Mouse (Mus musculus): ENCODE data around the gene Ubfd1. TPM values are rescaled to one million over a fixed set of nuclear protein-coding genes. Genes with fewer than 3 reads are reported as not detected.

Ubfd1 gene
- 58.5 and 64.3 TPM in 2 replicates for polyA plus RNA-seq (2015; fragmentation: Nextera tagmentation; extraction: Ambion mirVana)

DNA sequence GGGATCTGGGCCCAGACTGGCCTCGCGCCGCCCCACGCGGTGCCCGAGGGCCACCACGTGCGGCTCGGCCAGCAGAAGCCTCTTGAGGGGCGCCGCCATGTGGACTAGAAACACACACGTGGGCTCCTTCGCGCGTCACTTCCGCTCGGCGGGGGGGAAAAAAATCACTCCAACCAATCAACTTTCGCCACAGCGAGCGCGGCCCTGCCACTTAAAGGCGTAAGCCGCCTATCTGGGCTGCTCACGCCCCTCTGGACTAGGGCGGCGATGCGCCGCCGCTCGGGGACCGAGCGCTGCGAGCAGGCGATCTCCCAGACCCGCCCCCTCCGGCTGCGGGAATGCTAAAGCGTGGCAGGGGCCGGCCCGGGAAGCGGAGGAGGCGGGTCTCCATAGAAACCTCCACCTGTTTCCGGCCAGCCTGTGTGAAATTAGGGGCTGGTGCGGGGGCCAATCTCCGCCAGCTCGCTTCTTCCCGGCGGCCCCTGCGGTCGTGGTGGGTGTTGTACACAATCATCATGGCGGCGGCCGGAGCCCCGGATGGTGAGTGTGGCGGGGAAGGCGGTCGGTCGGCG lies at the start of gene Ubfd1, which contains the start of gene Ears2:
Gene Ubfd1, plus strand, starts transcription at position 231 of the 572 bp plus-strand sequence.
Gene Ears2, minus strand, starts transcription at position 319 of the 572 bp plus-strand sequence.
- ATAC-seq (ENCODE audit: low FRiP score, low TSS enrichment), result peak; percentile 99
- H3K4me1 ChIP-seq (ENCODE audit: insufficient read depth, low read length), result peaks cover 17% of the 10 kb centered on the region
- peaks cover 24% of the 10 kb centered on the region for H3K36me3 ChIP-seq (ENCODE audit: insufficient read depth, low read length)
- under 1% methylated on average over 57 of the region's 60 CpGs for WGBS
- H3K27ac ChIP-seq (ENCODE audit: low read length), result peak within 1 kb of the TSS; percentile 97
- peak within 1 kb of the TSS; percentile 69 for H3K4me2 ChIP-seq (replicated peaks; ENCODE audit: low read depth, low read length)
- no peaks in the 10 kb centered on the region for H3K9me3 ChIP-seq (ENCODE audit: low read length)
- peak within 1 kb of the TSS; percentile 99 for H3K4me3 ChIP-seq (ENCODE audit: low read length)
- peak within 1 kb of the TSS; percentile 98 for H3K9ac ChIP-seq (replicated peaks; ENCODE audit: low read length)
- no peaks in the 10 kb centered on the region for H3K27me3 ChIP-seq (ENCODE audit: insufficient read depth, low read length)

DNA sequence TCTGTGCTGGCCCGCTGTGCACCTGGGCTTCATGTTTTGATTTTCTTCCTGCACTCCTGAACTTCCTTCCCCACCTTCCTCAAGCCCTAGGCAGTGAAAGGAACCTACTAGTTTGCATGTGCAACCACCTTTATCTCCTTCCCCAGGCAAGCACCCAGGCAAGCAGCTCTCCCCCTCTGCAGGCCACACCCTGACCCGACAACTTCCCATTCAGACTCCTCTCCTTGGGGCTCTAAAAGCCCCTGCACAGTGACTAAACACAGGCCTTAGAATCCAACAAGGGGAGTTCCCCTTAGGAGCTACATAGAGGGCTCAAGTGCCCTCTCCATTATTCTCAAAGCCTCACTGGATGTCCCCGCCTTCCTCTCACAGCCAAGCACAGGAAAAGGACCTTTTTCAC lies 48.7 kb upstream of the Ubfd1 start:
- Histone ChIP-seq H3K4me2 (replicated peaks; ENCODE audit: low read depth, low read length) (no peak overlapping the region), H3K27ac (ENCODE audit: low read length) (no peak overlapping the region), H3K9ac (replicated peaks; ENCODE audit: low read length) (no peak overlapping the region), H3K36me3 (ENCODE audit: insufficient read depth, low read length) (0 out of 2 replicates have a peak, but pooled peaks cover 2% of the 10 kb centered on the region), H3K4me3 (ENCODE audit: low read length) (no peak overlapping the region), H3K27me3 (ENCODE audit: insufficient read depth, low read length) (no peaks in the 10 kb centered on the region), H3K4me1 (ENCODE audit: insufficient read depth, low read length) (peaks cover 39% of the 10 kb centered on the region), H3K9me3 (ENCODE audit: low read length) (no peaks in the 10 kb centered on the region)
- 66% methylated on average over 3 of the region's 3 CpGs for WGBS
- no peak for ATAC-seq (ENCODE audit: low FRiP score, low TSS enrichment)

DNA sequence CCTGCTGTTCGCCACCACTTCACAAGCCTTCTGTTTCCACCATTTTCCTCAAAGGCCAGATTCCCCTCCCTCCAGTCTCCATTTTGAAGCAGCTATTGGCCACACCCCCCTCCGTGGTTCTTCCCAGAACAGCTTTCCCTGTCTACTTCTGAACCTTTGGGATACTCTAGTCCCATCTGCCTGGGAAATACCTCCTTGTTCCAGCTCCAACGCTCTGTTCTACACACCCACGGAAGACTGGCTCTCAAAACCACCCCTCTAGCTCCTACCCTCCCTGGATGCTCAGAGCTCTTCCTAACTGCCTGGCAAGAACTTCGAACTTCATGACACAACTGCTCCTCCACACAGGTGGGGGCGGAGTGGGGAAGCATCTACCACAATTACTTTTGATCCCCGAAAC lies 48.0 kb upstream of the Ubfd1 start:
- peak overlapping the region; percentile 79 for H3K4me2 ChIP-seq (replicated peaks; ENCODE audit: low read depth, low read length)

DNA sequence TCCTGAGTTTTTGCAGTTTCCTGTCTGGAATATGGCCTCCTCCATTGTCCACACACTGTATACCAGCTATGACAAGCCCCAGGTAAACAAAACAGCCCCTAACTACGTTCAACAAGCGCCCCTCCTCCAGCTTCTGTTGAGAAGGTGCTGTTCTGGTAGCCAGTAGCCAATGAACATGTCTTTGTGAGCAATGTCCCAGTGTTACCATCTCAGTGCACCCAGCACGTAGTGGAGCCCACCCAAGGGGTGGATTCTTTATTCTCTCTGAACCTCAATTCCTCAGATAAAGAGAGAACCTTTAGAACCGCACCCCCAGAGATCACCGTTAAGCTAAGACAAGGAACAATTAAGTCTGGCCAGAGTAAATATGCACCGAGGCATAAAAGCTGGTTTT lies 46.7 kb upstream of the Ubfd1 start:
- Histone ChIP-seq H3K4me1 (ENCODE audit: insufficient read depth, low read length) (peaks cover 34% of the 10 kb centered on the region), H3K36me3 (ENCODE audit: insufficient read depth, low read length) (0 out of 2 replicates have a peak, but pooled peaks cover 2% of the 10 kb centered on the region), H3K27ac (ENCODE audit: low read length) (peak overlapping the region; percentile 82), H3K27me3 (ENCODE audit: insufficient read depth, low read length) (no peaks in the 10 kb centered on the region), H3K9ac (replicated peaks; ENCODE audit: low read length) (peak overlapping the region; percentile 82), H3K9me3 (ENCODE audit: low read length) (no peaks in the 10 kb centered on the region), H3K4me3 (ENCODE audit: low read length) (peak overlapping the region; percentile 66), H3K4me2 (replicated peaks; ENCODE audit: low read depth, low read length) (peak overlapping the region; percentile 79)
- 1% methylated on average over 6 of the region's 6 CpGs for WGBS
- peak; percentile 7; the same call in 1 of the 2 replicates for ATAC-seq (ENCODE audit: low FRiP score, low TSS enrichment)

More for the DNA sequence above, 48.0 kb upstream of the Ubfd1 start:
- 0 out of 2 replicates have a peak, but pooled peaks cover 2% of the 10 kb centered on the region for H3K36me3 ChIP-seq (ENCODE audit: insufficient read depth, low read length)
- no peaks in the 10 kb centered on the region for H3K9me3 ChIP-seq (ENCODE audit: low read length)
- H3K27ac ChIP-seq (ENCODE audit: low read length), result no peak overlapping the region
- 81% methylated on average over 7 of the region's 7 CpGs for WGBS
- H3K4me1 ChIP-seq (ENCODE audit: insufficient read depth, low read length), result peaks cover 43% of the 10 kb centered on the region
- H3K4me3 ChIP-seq (ENCODE audit: low read length), result no peak overlapping the region
- no peak overlapping the region for H3K9ac ChIP-seq (replicated peaks; ENCODE audit: low read length)
- no peak for ATAC-seq (ENCODE audit: low FRiP score, low TSS enrichment)
- H3K27me3 ChIP-seq (ENCODE audit: insufficient read depth, low read length), result no peaks in the 10 kb centered on the region

DNA sequence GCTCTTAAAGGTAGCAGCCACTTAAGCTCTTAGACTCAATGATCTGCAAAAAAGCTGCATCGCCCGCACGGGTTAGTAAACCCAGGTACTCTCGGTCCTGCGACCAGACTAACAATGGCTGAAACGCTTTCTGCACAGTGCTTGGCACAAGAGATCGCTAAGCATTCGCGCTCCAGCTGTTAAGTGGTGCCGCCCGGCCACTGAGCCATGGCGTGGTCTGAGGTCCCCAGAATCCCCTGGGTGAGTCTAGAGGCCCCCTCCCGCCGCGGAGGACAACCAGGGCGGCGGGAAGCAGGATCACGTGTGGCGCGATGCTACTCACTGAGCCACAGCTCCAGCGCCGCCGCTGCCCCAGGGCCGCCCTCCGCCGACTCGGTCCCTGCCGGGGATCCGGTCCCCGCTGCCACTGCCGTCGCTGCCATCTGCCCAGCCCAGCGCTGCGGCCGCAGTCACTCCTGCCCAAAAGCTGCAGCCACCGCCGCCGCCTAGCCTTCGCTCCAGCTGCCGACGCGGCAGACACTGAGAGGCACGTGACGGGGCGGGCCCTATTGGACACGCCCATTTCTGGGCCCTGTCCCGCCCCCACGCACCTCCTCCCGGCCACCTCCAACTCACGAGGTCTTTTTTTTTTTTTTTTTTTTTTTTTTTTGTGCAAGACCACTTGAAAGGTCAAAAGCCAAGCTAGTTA lies 46.2 kb upstream of the Ubfd1 start, which contains the start of gene Gga2:
Gene Gga2, minus strand, starts transcription at position 556 of the 688 bp plus-strand sequence.
- Histone ChIP-seq H3K9ac (replicated peaks; ENCODE audit: low read length) (peak within 1 kb of the TSS; percentile 82), H3K27me3 (ENCODE audit: insufficient read depth, low read length) (no peaks in the 10 kb centered on the region), H3K4me1 (ENCODE audit: insufficient read depth, low read length) (peaks cover 29% of the 10 kb centered on the region), H3K4me2 (replicated peaks; ENCODE audit: low read depth, low read length) (peak within 1 kb of the TSS; percentile 79), H3K9me3 (ENCODE audit: low read length) (no peaks in the 10 kb centered on the region), H3K36me3 (ENCODE audit: insufficient read depth, low read length) (0 out of 2 replicates have a peak, but pooled peaks cover 2% of the 10 kb centered on the region), H3K27ac (ENCODE audit: low read length) (peak within 1 kb of the TSS; percentile 82), H3K4me3 (ENCODE audit: low read length) (peak within 1 kb of the TSS; percentile 66)
- WGBS, result under 1% methylated on average over 47 of the region's 50 CpGs
- ATAC-seq (ENCODE audit: low FRiP score, low TSS enrichment), result peak; percentile 83

DNA sequence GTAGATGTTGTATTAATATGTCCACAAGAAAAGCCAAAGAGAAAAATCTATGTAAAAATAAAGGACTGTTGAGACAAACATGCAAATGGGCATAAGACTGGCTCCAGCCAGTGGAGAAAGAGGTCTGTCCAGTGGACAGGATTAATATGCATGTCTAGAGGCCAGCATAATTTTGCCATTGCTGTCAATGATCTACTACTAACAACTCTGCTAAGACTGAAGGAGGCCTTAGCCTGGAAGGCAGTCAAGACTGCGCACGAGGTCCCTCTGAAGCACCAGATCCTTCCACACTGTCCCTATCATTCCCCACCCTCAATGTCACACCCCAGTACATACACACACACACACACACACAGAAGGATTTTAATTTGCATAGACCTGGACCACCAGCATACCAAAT lies 44.8 kb upstream of the Ubfd1 start:
- WGBS, result 71% methylated on average over 2 of the region's 2 CpGs
- no peak overlapping the region for H3K4me2 ChIP-seq (replicated peaks; ENCODE audit: low read depth, low read length)
- H3K27ac ChIP-seq (ENCODE audit: low read length), result no peak overlapping the region; the same call in 1 of the 2 replicates
- ATAC-seq (ENCODE audit: low FRiP score, low TSS enrichment), result peak; percentile 60
- H3K27me3 ChIP-seq (ENCODE audit: insufficient read depth, low read length), result no peaks in the 10 kb centered on the region
- H3K9ac ChIP-seq (replicated peaks; ENCODE audit: low read length), result no peak overlapping the region
- H3K36me3 ChIP-seq (ENCODE audit: insufficient read depth, low read length), result 0 out of 2 replicates have a peak, but pooled peaks cover 2% of the 10 kb centered on the region
- peaks cover 24% of the 10 kb centered on the region for H3K4me1 ChIP-seq (ENCODE audit: insufficient read depth, low read length)
- no peak overlapping the region for H3K4me3 ChIP-seq (ENCODE audit: low read length)
- H3K9me3 ChIP-seq (ENCODE audit: low read length), result no peaks in the 10 kb centered on the region

DNA sequence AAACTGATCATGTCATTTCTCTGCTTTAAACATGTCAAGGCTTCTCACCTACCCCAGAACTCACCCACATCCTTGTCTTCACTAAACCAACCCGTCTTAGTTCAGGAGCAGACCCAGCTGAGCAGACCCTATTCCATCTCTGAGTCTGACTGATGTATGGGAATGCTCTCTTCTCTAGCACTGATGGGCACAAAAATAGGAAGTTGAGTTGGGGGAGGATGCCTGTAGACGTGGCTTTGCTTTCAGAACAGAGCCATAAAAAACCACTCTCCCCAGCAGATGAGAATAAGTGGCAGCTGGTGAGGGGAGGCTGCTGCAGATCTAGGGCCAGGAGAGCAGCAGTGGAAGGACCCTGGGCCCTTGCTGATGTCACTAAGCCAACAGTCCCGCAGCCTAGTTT lies 33.6 kb upstream of the Ubfd1 start:
- no peak overlapping the region for H3K27ac ChIP-seq (ENCODE audit: low read length)
- H3K36me3 ChIP-seq (ENCODE audit: insufficient read depth, low read length), result peaks cover 5% of the 10 kb centered on the region; the same call in 1 of the 2 replicates
- H3K9ac ChIP-seq (replicated peaks; ENCODE audit: low read length), result no peak overlapping the region
- no peaks in the 10 kb centered on the region for H3K27me3 ChIP-seq (ENCODE audit: insufficient read depth, low read length)
- ATAC-seq (ENCODE audit: low FRiP score, low TSS enrichment), result no peak
- no peak overlapping the region for H3K4me3 ChIP-seq (ENCODE audit: low read length)
- WGBS, result 45% methylated on average over 3 of the region's 3 CpGs
- no peak overlapping the region for H3K4me2 ChIP-seq (replicated peaks; ENCODE audit: low read depth, low read length)
- no peaks in the 10 kb centered on the region for H3K4me1 ChIP-seq (ENCODE audit: insufficient read depth, low read length)
- no peaks in the 10 kb centered on the region for H3K9me3 ChIP-seq (ENCODE audit: low read length)

DNA sequence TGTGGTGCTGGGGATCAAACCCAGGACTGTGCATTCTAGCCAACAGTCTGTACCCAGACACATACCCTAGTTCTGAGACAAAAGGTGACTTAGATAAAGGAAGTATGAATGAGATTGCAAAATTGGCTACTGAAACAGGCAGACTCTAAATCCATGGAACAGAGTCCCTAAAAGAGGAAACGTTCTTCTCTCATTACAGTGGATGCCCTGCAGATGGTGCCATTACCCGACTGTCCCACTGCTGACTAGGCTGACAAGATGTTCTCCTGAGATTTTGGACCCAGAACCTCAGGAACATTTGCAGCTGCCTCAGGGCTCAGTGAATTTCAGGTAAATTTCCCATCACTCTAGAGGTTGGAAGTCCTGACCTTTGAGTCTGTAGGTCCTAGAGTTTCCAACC lies 32.6 kb upstream of the Ubfd1 start:
- Histone ChIP-seq H3K9ac (replicated peaks; ENCODE audit: low read length) (no peak overlapping the region), H3K4me2 (replicated peaks; ENCODE audit: low read depth, low read length) (no peak overlapping the region), H3K27ac (ENCODE audit: low read length) (no peak overlapping the region), H3K36me3 (ENCODE audit: insufficient read depth, low read length) (peaks cover 13% of the 10 kb centered on the region), H3K27me3 (ENCODE audit: insufficient read depth, low read length) (no peaks in the 10 kb centered on the region), H3K4me3 (ENCODE audit: low read length) (no peak overlapping the region), H3K4me1 (ENCODE audit: insufficient read depth, low read length) (no peaks in the 10 kb centered on the region), H3K9me3 (ENCODE audit: low read length) (no peaks in the 10 kb centered on the region)
- ATAC-seq (ENCODE audit: low FRiP score, low TSS enrichment), result no peak
- 42% methylated on average over 2 of the region's 2 CpGs for WGBS

DNA sequence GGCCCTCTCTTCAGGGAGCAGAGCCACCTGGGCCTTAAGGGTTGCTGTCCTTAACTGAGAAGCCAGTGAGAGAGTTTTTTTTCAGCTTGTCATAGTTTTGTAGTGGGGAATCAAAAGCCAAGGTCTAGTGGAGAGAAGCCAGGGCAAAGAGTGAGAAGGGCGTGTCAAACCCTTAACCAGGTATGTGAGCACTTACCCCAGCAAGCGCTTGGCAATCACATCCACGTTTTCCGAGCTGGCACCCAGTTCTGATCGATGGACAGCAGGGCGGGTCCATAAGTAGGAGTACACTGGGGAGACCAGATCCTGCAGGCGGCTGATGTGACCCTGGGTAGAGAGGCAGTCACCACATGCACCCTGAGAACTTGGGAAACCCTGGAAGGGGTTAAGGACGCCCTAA lies 22.9 kb upstream of the Ubfd1 start:
- Histone ChIP-seq H3K27me3 (ENCODE audit: insufficient read depth, low read length) (no peaks in the 10 kb centered on the region), H3K27ac (ENCODE audit: low read length) (no peak overlapping the region), H3K36me3 (ENCODE audit: insufficient read depth, low read length) (peaks cover 26% of the 10 kb centered on the region), H3K4me2 (replicated peaks; ENCODE audit: low read depth, low read length) (no peak overlapping the region), H3K4me3 (ENCODE audit: low read length) (no peak overlapping the region), H3K9ac (replicated peaks; ENCODE audit: low read length) (no peak overlapping the region), H3K4me1 (ENCODE audit: insufficient read depth, low read length) (no peaks in the 10 kb centered on the region), H3K9me3 (ENCODE audit: low read length) (no peaks in the 10 kb centered on the region)
- WGBS, result 88% methylated on average over 8 of the region's 8 CpGs
- no peak for ATAC-seq (ENCODE audit: low FRiP score, low TSS enrichment)

DNA sequence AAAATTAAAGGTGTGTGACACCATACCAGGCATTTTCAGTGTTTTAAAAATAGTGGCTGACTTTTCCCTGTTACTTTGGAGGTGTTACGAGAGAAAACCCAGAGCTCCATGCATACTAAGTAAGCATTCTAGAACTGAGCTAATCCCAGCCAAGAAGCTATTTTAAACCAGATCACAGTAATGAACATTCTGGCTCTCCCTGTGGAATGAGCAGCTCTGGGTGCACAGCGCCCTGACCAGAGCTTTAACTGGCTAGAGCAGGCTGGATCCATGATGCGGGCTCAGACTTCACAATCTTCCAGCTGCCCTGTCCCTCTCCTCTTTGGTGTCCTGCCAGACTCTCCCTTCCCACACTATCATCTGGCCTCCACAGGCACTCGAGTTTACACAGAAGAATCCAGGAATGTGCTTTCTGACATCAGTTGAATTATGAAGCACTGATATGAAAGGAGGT lies 21.8 kb upstream of the Ubfd1 start:
- 77% methylated on average over 4 of the region's 4 CpGs for WGBS
- no peak; the same call in 1 of the 2 replicates for ATAC-seq (ENCODE audit: low FRiP score, low TSS enrichment)
- no peaks in the 10 kb centered on the region for H3K9me3 ChIP-seq (ENCODE audit: low read length)
- H3K4me3 ChIP-seq (ENCODE audit: low read length), result no peak overlapping the region
- H3K4me1 ChIP-seq (ENCODE audit: insufficient read depth, low read length), result no peaks in the 10 kb centered on the region
- H3K9ac ChIP-seq (replicated peaks; ENCODE audit: low read length), result no peak overlapping the region
- peaks cover 24% of the 10 kb centered on the region; the same call in 1 of the 2 replicates for H3K36me3 ChIP-seq (ENCODE audit: insufficient read depth, low read length)
- no peak overlapping the region for H3K4me2 ChIP-seq (replicated peaks; ENCODE audit: low read depth, low read length)
- H3K27me3 ChIP-seq (ENCODE audit: insufficient read depth, low read length), result no peaks in the 10 kb centered on the region
- H3K27ac ChIP-seq (ENCODE audit: low read length), result no peak overlapping the region

All from kidney, embryonic 16.5 days (tissue).